Mouse (Mus musculus): Measurements from ENCODE around the gene Cdkal1.

GRCm38 (mm10) chr13:29641200-29641599, 214.3 kb downstream of the Cdkal1 start:
- TF ChIP-seq MAFK (IDR thresholded peaks at IDR 0.05; ENCODE audit: insufficient read depth, low read depth, low read length), result no peak
- TF ChIP-seq ZNF384 (IDR thresholded peaks at IDR 0.05; ENCODE audit: low read depth, low read length), result no peak
- TF ChIP-seq CHD2 (IDR thresholded peaks at IDR 0.05; ENCODE audit: low read depth, low read length), result no peak

All from ES-E14 (cell line).